Mouse (Mus musculus) lung, embryonic 15.5 days (tissue): ENCODE measurements around the gene Zcchc24. TPM values are rescaled to one million over a fixed set of nuclear protein-coding genes. Genes with fewer than 3 reads are reported as not detected.

Source experiments
- ATAC-seq: fragments of 200-750 bp; cut with Nextera tagmentation; 2 replicates; pipeline ENCODE4 v1.8.0; 2017; ENCODE audit warnings: moderate number of reproducible peaks, borderline replicate concordance; ENCODE audit not compliant: low FRiP score, low TSS enrichment; ENCODE audit errors: extremely low read depth
- H3K27ac ChIP-seq: fragments of 300-500 bp; sonication (generic); 2 replicates; pipeline ENCODE4 v1.5.1; 2015; ENCODE audit warnings: moderate library complexity, mild to moderate bottlenecking, inconsistent platforms
- H3K27me3 ChIP-seq: fragments of 300-500 bp; sonication (generic); 2 replicates; pipeline ENCODE4 v1.6.1; 2015; ENCODE audit warnings: inconsistent platforms
- H3K36me3 ChIP-seq: fragments of 300-500 bp; sonication (generic); 2 replicates; pipeline ENCODE4 v1.6.1; 2015; ENCODE audit warnings: inconsistent platforms
- H3K4me1 ChIP-seq: fragments of 300-500 bp; sonication (generic); 2 replicates; pipeline ENCODE4 v1.6.1; 2015; ENCODE audit warnings: inconsistent platforms
- H3K4me2 ChIP-seq: fragments of 300-500 bp; sonication (generic); 2 replicates; pipeline ENCODE4 v1.6.1; 2015; ENCODE audit warnings: inconsistent platforms, mild to moderate bottlenecking, moderate library complexity
- H3K4me3 ChIP-seq: fragments of 300-500 bp; sonication (generic); 2 replicates; pipeline ENCODE4 v1.5.1; 2015; ENCODE audit warnings: mild to moderate bottlenecking, inconsistent platforms
- H3K9ac ChIP-seq: fragments of 300-500 bp; sonication (generic); 2 replicates; pipeline ENCODE4 v1.6.1; 2015; ENCODE audit warnings: inconsistent platforms
- H3K9me3 ChIP-seq: fragments of 300-500 bp; sonication (generic); 2 replicates; pipeline ENCODE4 v1.6.1; 2016; ENCODE audit warnings: inconsistent platforms
- WGBS: fragments of 180-500 bp; shearing (Covaris S2); methylation state at CpG from one replicate; pipeline ENCODE4 v1.1.7; 2015; 5-methylcytosine and 5-hydroxymethylcytosine counted together
- polyA plus RNA-seq: library from polyadenylated mRNA; unstranded; fragments of >200 nt; fragmentation: Nextera tagmentation; extraction: Ambion mirVana; gene quantifications from 2 replicates; pipeline ENCODE4 v1.2.1, GENCODE M21; 2015

The Zcchc24 gene
- polyA plus RNA-seq, 1 experiment from 2014 or later: 22.4 TPM

GRCm38 (mm10) chr14:25710681-25711080 lies 58.2 kb downstream of the Zcchc24 start:
- no peak overlapping the region for H3K4me3 ChIP-seq
- peaks cover 45% of the 10 kb centered on the region for H3K4me1 ChIP-seq
- no peak overlapping the region for H3K9ac ChIP-seq
- 45% methylated on average over 4 of the region's 4 CpGs for WGBS
- H3K27me3 ChIP-seq: no peaks in the 10 kb centered on the region
- peak overlapping the region; percentile 88 for H3K27ac ChIP-seq
- ATAC-seq: 0 out of 2 replicates have a peak, but pooled peaks have one; percentile 24
- H3K4me2 ChIP-seq: no peak overlapping the region
- H3K36me3 ChIP-seq: peaks cover 5% of the 10 kb centered on the region; the same call in 1 of the 2 replicates
- no peaks in the 10 kb centered on the region for H3K9me3 ChIP-seq

DNA sequence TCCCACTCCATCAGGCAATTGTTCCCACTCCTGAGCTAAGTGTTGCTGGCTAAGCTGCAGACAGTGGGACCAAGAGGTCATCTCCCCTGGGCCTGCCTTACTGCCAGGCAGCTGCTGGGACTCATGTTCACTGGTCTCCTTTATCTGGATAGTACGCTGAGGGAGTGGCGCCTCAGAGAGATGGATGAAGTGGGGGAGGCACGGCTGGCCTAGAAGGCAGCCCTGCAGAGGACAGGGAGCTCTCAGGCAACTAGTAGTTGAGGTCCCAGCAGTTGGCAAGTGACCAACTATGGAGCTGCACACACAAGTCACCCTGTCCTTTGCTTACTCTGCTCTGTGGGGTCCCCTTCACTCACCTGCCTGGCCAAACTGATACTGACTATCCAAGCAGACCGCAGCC lies 58.8 kb downstream of the Zcchc24 start:
- 11% methylated on average over 4 of the region's 4 CpGs for WGBS
- H3K36me3 ChIP-seq: peaks cover 4% of the 10 kb centered on the region; the same call in 1 of the 2 replicates
- H3K9me3 ChIP-seq: no peaks in the 10 kb centered on the region
- peaks cover 45% of the 10 kb centered on the region for H3K4me1 ChIP-seq
- H3K9ac ChIP-seq: no peak overlapping the region
- H3K27me3 ChIP-seq: no peaks in the 10 kb centered on the region
- H3K4me3 ChIP-seq: no peak overlapping the region
- ATAC-seq: peak; percentile 70
- H3K4me2 ChIP-seq: no peak overlapping the region
- H3K27ac ChIP-seq: peak overlapping the region; percentile 88

- no peaks in the 10 kb centered on the region for H3K27me3 ChIP-seq
- H3K27ac ChIP-seq: peak overlapping the region; percentile 88
- no peak overlapping the region for H3K4me3 ChIP-seq
- no peak overlapping the region for H3K4me2 ChIP-seq
- H3K36me3 ChIP-seq: no peaks in the 10 kb centered on the region
- ATAC-seq: peak; percentile 6; the same call in 1 of the 2 replicates
- H3K9ac ChIP-seq: no peak overlapping the region
- 86% methylated on average over 2 of the region's 2 CpGs for WGBS
- peaks cover 45% of the 10 kb centered on the region for H3K4me1 ChIP-seq
- no peaks in the 10 kb centered on the region for H3K9me3 ChIP-seq
These were observed 59.9 kb downstream of the Zcchc24 start for GRCm38 (mm10) chr14:25708917-25709316.

DNA sequence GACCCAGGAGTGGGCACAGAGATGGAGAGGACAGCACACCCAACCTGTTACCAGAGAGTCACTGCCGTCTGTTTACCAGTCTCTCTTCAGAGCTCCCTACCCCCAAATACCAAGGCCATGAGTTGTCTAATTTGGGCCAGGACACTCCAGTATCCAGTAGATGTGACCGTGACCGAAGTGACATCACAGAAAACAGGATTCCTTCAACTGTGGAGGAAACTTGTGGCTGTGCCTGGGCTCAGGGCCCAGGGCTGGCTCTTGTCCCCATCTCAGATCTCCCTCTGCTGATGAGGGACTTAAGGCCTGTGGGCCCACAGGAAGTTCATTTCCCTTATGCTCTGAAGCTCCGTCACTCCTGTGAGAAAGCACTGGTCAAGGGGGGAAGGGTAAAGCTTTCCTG lies 60.4 kb downstream of the Zcchc24 start:
- H3K9me3 ChIP-seq: no peaks in the 10 kb centered on the region
- no peak overlapping the region for H3K4me3 ChIP-seq
- H3K9ac ChIP-seq: no peak overlapping the region
- no peaks in the 10 kb centered on the region for H3K27me3 ChIP-seq
- H3K4me1 ChIP-seq: peaks cover 45% of the 10 kb centered on the region
- no peaks in the 10 kb centered on the region for H3K36me3 ChIP-seq
- peak; percentile 47 for ATAC-seq
- H3K4me2 ChIP-seq: no peak overlapping the region
- 30% methylated on average over 4 of the region's 4 CpGs for WGBS
- peak overlapping the region; percentile 88 for H3K27ac ChIP-seq

GRCm38 (mm10) chr14:25707691-25708181 lies 61.1 kb downstream of the Zcchc24 start:
- ATAC-seq: no peak
- Histone ChIP-seq H3K9ac (no peak overlapping the region), H3K9me3 (no peaks in the 10 kb centered on the region), H3K36me3 (no peaks in the 10 kb centered on the region), H3K4me3 (no peak overlapping the region), H3K4me2 (no peak overlapping the region), H3K4me1 (peaks cover 45% of the 10 kb centered on the region), H3K27me3 (no peaks in the 10 kb centered on the region), H3K27ac (peak overlapping the region; percentile 88)
- WGBS: 33% methylated on average over 5 of the region's 5 CpGs

DNA sequence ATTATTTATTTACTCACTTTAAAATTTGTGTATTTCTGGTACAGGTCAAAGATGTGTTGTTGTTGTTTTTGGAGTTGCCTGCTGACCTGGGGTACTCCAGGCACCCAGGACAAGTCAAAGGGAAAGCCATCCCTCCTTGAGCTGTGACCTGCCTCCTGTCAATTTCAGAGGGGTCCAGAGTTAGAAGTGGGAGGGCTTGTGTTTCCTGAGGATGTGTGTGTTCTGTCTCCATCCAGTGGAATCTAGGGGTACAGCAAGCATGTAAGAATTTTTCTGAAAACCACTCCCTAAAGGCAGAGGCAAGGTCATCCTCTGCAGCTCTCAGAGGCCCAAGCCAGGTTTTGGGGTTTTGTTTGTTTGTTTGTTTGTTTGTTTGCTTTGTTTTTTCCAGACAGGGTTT lies 66.9 kb downstream of the Zcchc24 start:
- H3K9me3 ChIP-seq: no peaks in the 10 kb centered on the region
- no peaks in the 10 kb centered on the region for H3K4me1 ChIP-seq
- no peak for ATAC-seq
- no peak overlapping the region for H3K27ac ChIP-seq
- H3K4me3 ChIP-seq: no peak overlapping the region
- peaks cover 26% of the 10 kb centered on the region for H3K36me3 ChIP-seq
- H3K27me3 ChIP-seq: no peaks in the 10 kb centered on the region
- no peak overlapping the region for H3K9ac ChIP-seq
- H3K4me2 ChIP-seq: no peak overlapping the region

- H3K36me3 ChIP-seq: peaks cover 26% of the 10 kb centered on the region
- 63% methylated on average over 2 of the region's 2 CpGs for WGBS
- no peak for ATAC-seq
These were observed 72.5 kb downstream of the Zcchc24 start for GRCm38 (mm10) chr14:25696356-25696755.

DNA sequence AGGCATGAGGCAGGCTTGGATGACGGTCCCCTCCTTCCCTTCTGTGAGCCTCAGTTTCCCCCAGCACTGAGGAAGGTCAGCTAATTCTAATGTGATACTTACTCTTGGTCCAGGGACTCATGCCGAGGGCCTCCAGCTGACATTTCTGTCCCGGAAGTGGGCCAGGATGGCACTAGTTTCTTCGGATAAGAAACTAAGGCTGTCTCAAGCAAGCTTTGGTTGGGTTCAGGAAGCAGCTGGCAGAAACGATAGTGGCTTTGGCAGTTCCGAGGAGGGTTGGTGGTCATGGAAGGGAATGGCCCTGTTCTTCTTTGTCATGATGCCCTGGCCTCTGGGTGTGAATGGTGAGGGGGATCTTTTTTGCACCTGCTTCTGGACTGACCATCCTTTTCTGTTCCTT lies 73.8 kb downstream of the Zcchc24 start:
- no peaks in the 10 kb centered on the region for H3K9me3 ChIP-seq
- H3K9ac ChIP-seq: peak overlapping the region; percentile 71
- peaks cover 24% of the 10 kb centered on the region for H3K36me3 ChIP-seq
- WGBS: 43% methylated on average over 6 of the region's 6 CpGs
- no peaks in the 10 kb centered on the region for H3K27me3 ChIP-seq
- no peak overlapping the region for H3K27ac ChIP-seq
- peak overlapping the region; percentile 88 for H3K4me2 ChIP-seq
- H3K4me1 ChIP-seq: peaks cover 20% of the 10 kb centered on the region
- H3K4me3 ChIP-seq: peak overlapping the region; percentile 86
- ATAC-seq: no peak

More at GRCm38 (mm10) chr14:25696356-25696755, 72.5 kb downstream of the Zcchc24 start:
- H3K27ac ChIP-seq: no peak overlapping the region
- no peak overlapping the region for H3K4me2 ChIP-seq
- H3K9ac ChIP-seq: no peak overlapping the region
- H3K4me1 ChIP-seq: peaks cover 20% of the 10 kb centered on the region
- no peak overlapping the region for H3K4me3 ChIP-seq
- no peaks in the 10 kb centered on the region for H3K9me3 ChIP-seq
- H3K27me3 ChIP-seq: no peaks in the 10 kb centered on the region

GRCm38 (mm10) chr14:25694569-25694897 lies 74.3 kb downstream of the Zcchc24 start:
- H3K9ac ChIP-seq: peak overlapping the region; percentile 71
- WGBS: 3% methylated on average over 10 of the region's 10 CpGs
- peaks cover 20% of the 10 kb centered on the region for H3K4me1 ChIP-seq
- H3K36me3 ChIP-seq: peaks cover 21% of the 10 kb centered on the region
- H3K27ac ChIP-seq: peak overlapping the region; percentile 35
- no peaks in the 10 kb centered on the region for H3K27me3 ChIP-seq
- peak overlapping the region; percentile 86 for H3K4me3 ChIP-seq
- peak overlapping the region; percentile 88 for H3K4me2 ChIP-seq
- H3K9me3 ChIP-seq: no peaks in the 10 kb centered on the region
- peak; percentile 15 for ATAC-seq

GRCm38 (mm10) chr14:25693888-25694568 lies 74.8 kb downstream of the Zcchc24 start, which contains the start of gene Ppif:
TSS of gene Ppif (plus strand) at chr14:25694154.
- Histone ChIP-seq H3K9me3 (no peaks in the 10 kb centered on the region), H3K27ac (peak within 1 kb of the TSS; percentile 35), H3K27me3 (no peaks in the 10 kb centered on the region), H3K4me1 (peaks cover 20% of the 10 kb centered on the region), H3K36me3 (peaks cover 16% of the 10 kb centered on the region), H3K9ac (peak within 1 kb of the TSS; percentile 71), H3K4me2 (peak within 1 kb of the TSS; percentile 88), H3K4me3 (peak within 1 kb of the TSS; percentile 86)
- under 1% methylated on average over 70 of the region's 70 CpGs for WGBS
- ATAC-seq: peak; percentile 90

DNA sequence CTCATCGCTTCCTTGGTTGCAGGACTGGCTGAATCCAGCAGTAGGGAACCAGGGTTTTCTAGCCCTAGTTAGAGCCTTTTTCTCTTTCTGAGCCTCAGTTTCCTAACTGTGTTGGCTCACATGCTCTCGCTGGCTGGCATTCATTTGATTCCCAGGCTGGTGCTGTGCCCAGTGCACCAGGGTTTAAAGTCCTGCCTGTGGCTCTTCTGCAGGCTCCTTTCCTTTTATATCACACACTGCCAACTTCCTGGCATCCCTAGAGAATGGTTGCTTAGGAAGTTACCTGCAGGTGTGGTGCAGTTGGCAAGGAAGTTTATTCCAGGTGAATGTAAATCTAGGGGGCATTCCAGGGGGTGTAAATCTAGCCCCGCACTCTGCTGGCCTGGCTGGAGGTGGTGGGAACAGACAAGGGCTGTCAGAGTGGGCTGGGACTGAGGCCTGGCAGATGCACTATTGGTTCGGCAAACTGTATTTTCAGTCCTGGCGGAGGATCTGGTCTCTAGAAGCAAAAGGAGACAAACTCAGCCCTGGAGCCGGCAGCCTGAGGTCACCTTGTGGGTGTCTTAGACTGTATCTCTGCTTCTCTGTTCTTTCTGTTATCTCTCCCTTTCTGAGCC lies 75.5 kb downstream of the Zcchc24 start:
- Histone ChIP-seq H3K4me2 (peak overlapping the region; percentile 88), H3K36me3 (peaks cover 11% of the 10 kb centered on the region), H3K27ac (peak overlapping the region; percentile 29; the same call in 1 of the 2 replicates), H3K4me3 (peak overlapping the region; percentile 86), H3K9ac (peak overlapping the region; percentile 11; the same call in 1 of the 2 replicates), H3K9me3 (no peaks in the 10 kb centered on the region), H3K4me1 (peaks cover 20% of the 10 kb centered on the region), H3K27me3 (no peaks in the 10 kb centered on the region)
- WGBS: 51% methylated on average over 6 of the region's 6 CpGs
- ATAC-seq: peak; percentile 16; the same call in 1 of the 2 replicates
